Mouse (Mus musculus) ES-E14 (cell line): ENCODE results near the gene Lrmda. TPM values are rescaled to one million over a fixed set of nuclear protein-coding genes. Genes with fewer than 3 reads are reported as not detected.
"Not testable (repeated sequence)": the region's sequence is repeated elsewhere in the genome, so short reads cannot be mapped to it uniquely, and the experiment has no call there.

Experiments used
- DNase-seq: peaks from one replicate; pipeline ENCODE4 v3.0.0-alpha.2; 2013; ENCODE audit warnings: low read depth, low spot score
- H3K27ac ChIP-seq: 2 replicates; pipeline ENCODE4 v1.5.1; 2012; ENCODE audit warnings: low read depth, mild to moderate bottlenecking, low read length, moderate library complexity, mixed read lengths; ENCODE audit not compliant: poor library complexity, insufficient read depth, severe bottlenecking
- H3K36me3 ChIP-seq: 2 replicates; pipeline ENCODE4 v1.6.1; 2012; ENCODE audit warnings: mild to moderate bottlenecking, low read length, moderate library complexity, mixed read lengths; ENCODE audit not compliant: control insufficient read depth, poor library complexity, insufficient read depth, severe bottlenecking
- H3K4me1 ChIP-seq, 2 experiments: fragments of 150-350 bp in 1 of 2; sonication (generic) in 1 of 2; 2 replicates each; pipeline ENCODE4 v1.6.1; 2012; ENCODE audit warnings: low read length in 2 of 2, mild to moderate bottlenecking in 1 of 2, mixed read lengths in 1 of 2; ENCODE audit not compliant: control insufficient read depth in 2 of 2, insufficient read depth in 2 of 2, poor library complexity in 1 of 2
- H3K4me3 ChIP-seq, 2 experiments: fragments of 150-350 bp in 1 of 2; sonication (generic) in 1 of 2; 2 replicates each; pipeline ENCODE4 v1.5.1; 2012; ENCODE audit warnings: low read length in 2 of 2, low read depth in 1 of 2, mild to moderate bottlenecking in 1 of 2, mixed read lengths in 1 of 2; ENCODE audit not compliant: insufficient read depth in 1 of 2, poor library complexity in 1 of 2, severe bottlenecking in 1 of 2
- H3K9ac ChIP-seq: 2 replicates; pipeline ENCODE4 v1.6.1; 2012; ENCODE audit warnings: low read depth, mild to moderate bottlenecking, low read length, mixed read lengths; ENCODE audit not compliant: poor library complexity, insufficient read depth, severe bottlenecking
- H3K9me3 ChIP-seq: fragments of 150-350 bp; sonication (generic); 2 replicates; pipeline ENCODE4 v1.6.1; 2012; ENCODE audit warnings: low read depth, mild to moderate bottlenecking, low read length; ENCODE audit not compliant: control insufficient read depth, insufficient read depth
- CHD2 ChIP-seq: IDR thresholded peaks from 2 replicates; pipeline ENCODE4 v1.6.1; 2014; ENCODE audit warnings: mild to moderate bottlenecking, low read depth, low read length, inconsistent platforms
- HCFC1 ChIP-seq: IDR thresholded peaks from 2 replicates; pipeline ENCODE4 v1.6.1; 2012; ENCODE audit warnings: low read length, inconsistent platforms, borderline replicate concordance; ENCODE audit not compliant: insufficient read depth
- MAFK ChIP-seq: IDR thresholded peaks from 2 replicates; pipeline ENCODE4 v1.6.1; 2014; ENCODE audit warnings: mild to moderate bottlenecking, low read depth, low read length, inconsistent platforms; ENCODE audit not compliant: insufficient read depth
- ZC3H11A ChIP-seq: IDR thresholded peaks from 2 replicates; pipeline ENCODE4 v1.6.1; 2012; ENCODE audit warnings: low read depth, mild to moderate bottlenecking, inconsistent platforms, low read length, borderline replicate concordance
- ZNF384 ChIP-seq: IDR thresholded peaks from 2 replicates; pipeline ENCODE4 v1.6.1; 2012; ENCODE audit warnings: low read depth, low read length, inconsistent platforms
- in situ Hi-C, 2 experiments: fragments of 600-800 bp; cut with MboI; formaldehyde crosslinking; loops; one replicate each; pipeline ENCODE4 v1.15.1; 2025; ENCODE audit warnings: low sequenced_read_pairs in 2 of 2, inconsistent platforms in 1 of 2; ENCODE audit not compliant: unreplicated experiment in 2 of 2
- total RNA-seq: library from RNA; depleted of rRNA; stranded (reverse); fragments of 300-350 nt; gene quantifications from 2 replicates; pipeline ENCODE4 v1.2.3, GENCODE M21; 2012

Lrmda gene
- total RNA-seq, 1 experiment: 0.22 TPM

DNA sequence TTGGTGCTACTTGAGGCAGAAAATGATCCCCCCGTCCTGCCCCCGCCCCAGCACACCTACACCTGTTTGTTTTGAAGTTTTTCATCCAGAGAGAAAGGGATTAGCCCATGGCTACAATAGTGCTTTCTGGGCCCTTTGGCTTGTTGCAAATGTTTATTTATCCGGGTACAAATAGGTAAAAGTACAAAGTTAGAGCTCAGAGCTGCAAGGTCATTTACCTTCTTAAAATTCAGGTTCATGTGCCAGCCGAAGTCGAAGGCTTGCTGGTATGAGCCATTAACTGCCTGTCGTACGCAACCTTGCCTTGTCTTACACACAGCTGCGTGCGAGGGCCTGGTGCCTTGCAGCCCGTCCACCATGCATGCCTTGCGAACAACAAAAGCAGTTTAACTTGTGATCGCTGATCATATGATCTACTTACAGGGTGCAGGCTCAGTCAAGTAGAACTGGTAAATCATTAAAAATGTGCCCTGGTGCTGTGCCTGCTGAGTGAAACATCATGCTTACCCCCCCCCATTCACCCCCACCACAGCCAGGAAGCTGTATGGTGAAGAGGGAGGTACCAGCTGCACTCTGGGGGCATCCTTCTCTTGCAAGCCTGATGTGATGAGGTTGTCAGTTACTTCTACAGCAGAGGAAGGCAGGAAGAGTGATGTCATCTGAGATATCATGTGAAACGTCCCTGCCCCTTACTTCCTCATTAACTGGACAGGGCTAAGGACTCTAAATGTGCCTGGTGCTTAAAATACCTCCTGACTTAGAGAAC is 781.5 kb downstream of the Lrmda start:
- Histone ChIP-seq H3K27ac (no peak overlapping the region), H3K9ac (no peak overlapping the region), H3K4me1 (no peaks in the 10 kb centered on the region), H3K9me3 (no peaks in the 10 kb centered on the region), H3K4me3 (no peak overlapping the region), H3K36me3 (no peaks in the 10 kb centered on the region)
- in situ Hi-C loops: loop anchor here in 1 of 2 experiments (25.0 kb wide), 1 partner anchor 814 kb away; the partner anchor contains the start of gene Zfp503
- no peak for DNase-seq
- TF ChIP-seq HCFC1: no peak
- TF ChIP-seq ZNF384: no peak

DNA sequence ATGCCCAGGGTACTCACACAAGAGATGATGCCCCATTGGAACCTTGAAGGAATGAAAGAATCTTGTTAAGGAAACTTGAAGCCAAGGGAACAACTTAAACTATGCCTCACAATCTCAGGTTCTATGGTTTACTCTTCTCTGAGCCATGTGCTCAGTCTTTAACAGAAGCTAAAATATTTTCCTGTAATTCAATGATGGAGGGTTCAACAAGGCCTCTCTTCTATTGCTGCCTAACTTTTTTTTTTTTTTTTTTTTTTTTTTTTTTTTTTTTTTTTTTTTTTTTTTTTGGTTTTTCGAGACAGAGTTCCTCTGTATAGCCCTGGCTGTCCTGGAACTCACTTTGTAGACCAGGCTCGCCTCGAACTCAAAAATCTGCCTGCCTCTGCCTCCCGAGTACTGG is 782.2 kb downstream of the Lrmda start:
- not testable (repeated sequence) for H3K4me1 ChIP-seq, H3K36me3 ChIP-seq, DNase-seq, H3K27ac ChIP-seq, H3K9ac ChIP-seq, H3K4me3 ChIP-seq, H3K9me3 ChIP-seq
- in situ Hi-C loops: loop anchor here in 1 of 2 experiments (25.0 kb wide), 1 partner anchor 814 kb away; the partner anchor contains the start of gene Zfp503
- peak; percentile 85 for TF ChIP-seq ZNF384

- peaks cover 0 to 4% of the 10 kb centered on the region in 2 experiments; a peak in 1 of 4 replicates for H3K4me1 ChIP-seq
- in situ Hi-C loops: loop anchor here in 1 of 2 experiments (25.0 kb wide), 1 partner anchor 820 kb away; the partner anchor contains the start of gene Zfp503
- DNase-seq: no peak
- H3K27ac ChIP-seq: no peak overlapping the region
- H3K9ac ChIP-seq: no peak overlapping the region
- H3K9me3 ChIP-seq: no peaks in the 10 kb centered on the region
- no peak for TF ChIP-seq HCFC1
- no peak for TF ChIP-seq MAFK
- TF ChIP-seq ZNF384: no peak
- no peak for TF ChIP-seq CHD2
- TF ChIP-seq ZC3H11A: no peak
- H3K4me3 ChIP-seq: no peak overlapping the region
- H3K36me3 ChIP-seq: no peaks in the 10 kb centered on the region
Measured at GRCm38 (mm10) chr14:22807324-22807723, 787.8 kb downstream of the Lrmda start.

DNA sequence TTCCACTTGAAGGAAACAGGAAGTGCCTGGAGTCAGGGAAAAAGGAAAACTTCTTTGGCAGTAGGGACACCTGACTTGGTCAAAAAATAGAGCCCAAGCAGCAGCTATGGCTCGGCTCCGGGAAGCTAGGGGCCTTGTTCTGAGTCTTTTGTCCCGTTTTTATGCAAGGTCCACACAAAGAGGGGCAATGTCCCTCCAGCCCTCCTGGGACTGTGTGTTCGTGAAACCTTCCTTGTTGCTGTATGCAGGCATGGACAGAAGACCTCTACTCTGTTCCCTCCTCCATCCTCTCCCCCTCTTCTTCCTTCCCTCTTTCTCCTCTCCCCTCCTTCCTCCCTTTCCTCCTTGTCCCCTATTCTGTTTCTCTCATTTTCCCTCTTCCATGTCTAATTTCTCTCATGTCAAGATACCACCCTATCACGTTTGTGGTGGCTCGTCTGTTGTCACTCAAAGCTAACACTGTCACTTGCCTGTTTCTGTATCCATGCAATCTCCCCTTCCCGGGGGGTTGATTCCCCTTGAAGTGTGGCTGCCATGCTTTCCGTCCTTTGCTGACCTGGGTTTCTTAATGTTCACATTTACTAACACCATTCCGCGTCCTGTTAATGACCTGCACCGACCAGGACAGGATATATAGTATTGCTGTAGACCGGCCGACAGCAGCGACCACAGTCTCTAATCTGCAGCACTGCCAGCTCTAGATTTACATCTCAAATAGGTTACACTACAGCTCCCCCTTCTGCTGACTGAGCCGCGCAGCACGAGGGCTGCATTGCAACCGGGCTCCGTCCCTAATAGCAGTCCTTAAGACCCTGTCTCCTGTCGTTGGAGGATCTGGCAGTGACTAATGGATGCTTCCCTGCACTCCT is 788.4 kb downstream of the Lrmda start:
- Histone ChIP-seq H3K4me3 (no peak overlapping the region), H3K9ac (no peak overlapping the region), H3K9me3 (no peaks in the 10 kb centered on the region), H3K27ac (no peak overlapping the region), H3K4me1 (peaks cover 0 to 4% of the 10 kb centered on the region in 2 experiments; a peak in 1 of 4 replicates), H3K36me3 (no peaks in the 10 kb centered on the region)
- peak; percentile 15 for DNase-seq
- peak; percentile 59; the same call in 1 of the 2 replicates for TF ChIP-seq ZC3H11A
- TF ChIP-seq ZNF384: no peak
- in situ Hi-C loops: loop anchor here in 1 of 2 experiments (25.0 kb wide), 1 partner anchor 821 kb away; the partner anchor contains the start of gene Zfp503
